Mouse (Mus musculus) kidney, adult 10 weeks (tissue): ENCODE results near the gene Zfp457. TPM values are rescaled to one million over a fixed set of nuclear protein-coding genes. Genes with fewer than 3 reads are reported as not detected.

Experiments
- polyA plus RNA-seq: library from polyadenylated mRNA; stranded (reverse); fragments of 350-450 nt; fragmentation: Illumina TruSeq; extraction: RNeasy Lipid Tissue Mini Kit (QIAGEN cat#74804); gene quantifications from one replicate; pipeline ENCODE4 v1.2.3, GENCODE M21; 2014; ENCODE audit warnings: low read depth, low replicate concordance

Gene Zfp457
- polyA plus RNA-seq: 2.1 TPM

DNA sequence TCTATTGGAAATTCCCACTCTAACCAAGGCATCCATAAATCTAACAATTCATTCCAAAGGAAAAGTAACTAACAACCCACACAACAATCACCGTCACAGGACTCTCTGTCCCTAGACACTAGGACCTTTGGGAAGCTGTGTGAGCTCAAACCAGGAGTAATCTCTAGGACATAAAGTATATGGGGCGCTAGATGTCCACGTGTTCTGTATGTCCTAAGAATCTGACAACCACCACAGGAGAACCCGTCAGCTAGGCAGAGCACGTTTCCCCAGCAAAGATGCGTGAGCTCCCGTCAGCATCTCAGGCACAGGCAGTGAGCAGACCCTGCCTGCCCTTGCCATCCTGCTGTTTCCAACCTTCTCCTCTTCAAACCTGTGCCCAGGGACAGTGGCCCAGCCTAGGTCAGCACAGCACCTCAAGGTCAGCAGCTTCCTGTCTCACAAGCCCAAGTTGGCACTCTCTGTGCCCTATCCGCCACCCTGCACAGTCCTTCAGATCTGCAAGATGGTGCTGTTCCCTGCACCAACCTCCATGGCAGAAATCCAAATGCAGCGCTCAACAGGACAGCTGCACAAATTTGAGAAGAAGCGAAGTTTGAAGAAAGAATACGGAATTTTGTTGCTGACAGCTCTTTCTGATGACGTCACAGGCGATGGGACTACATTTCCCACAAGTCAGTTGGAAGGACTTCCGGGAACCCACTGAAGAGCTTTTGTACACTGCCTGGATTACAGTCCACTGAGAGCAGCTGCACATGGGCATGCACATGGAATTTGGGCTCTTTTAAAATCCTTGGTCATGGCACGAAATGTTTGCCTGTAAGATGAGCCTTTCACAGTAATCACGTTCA, at the start of gene Zfp457:
Gene Zfp457, minus strand, starts transcription at position 664 of the 851 bp plus-strand sequence.

GRCm38 (mm10) chr13:67332019-67332724, 25.9 kb upstream of the Zfp457 start, which contains the start of gene Zfp595:
Zfp595 (minus strand) TSS chr13:67332570.

DNA sequence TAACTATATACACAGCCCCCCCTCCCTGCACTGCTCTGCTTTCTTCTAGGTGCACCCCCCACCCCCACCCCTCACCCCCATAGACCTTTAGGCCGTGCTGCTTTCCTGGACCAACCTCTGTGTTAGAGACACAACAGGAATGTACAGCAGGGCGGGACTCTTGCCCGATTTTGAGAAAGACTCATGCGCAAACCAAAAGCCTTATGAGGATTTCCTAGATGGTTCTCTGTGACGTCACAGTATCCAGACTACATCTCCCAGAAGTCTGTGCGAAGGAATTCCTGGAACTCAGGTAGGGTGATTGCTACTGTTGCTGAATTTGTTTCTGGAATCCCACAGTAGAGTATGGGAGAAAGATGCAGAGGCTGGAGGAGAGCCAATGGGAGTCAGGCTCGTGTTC, 28.0 kb downstream of the Zfp457 start, which contains the start of gene Zfp458:
Gene Zfp458, minus strand, starts transcription at position 153 of the 400 bp plus-strand sequence.

Other genes starting within 250 kb of the Zfp457 start
- 6.8 TPM for gene Zfp712, start 245.3 kb downstream of the Zfp457 start, polyA plus RNA-seq
- gene Zfp708, start 208.5 kb downstream of the Zfp457 start, polyA plus RNA-seq: 14.0 TPM
- gene Gm28557, start 197.9 kb downstream of the Zfp457 start, polyA plus RNA-seq: 13.1 TPM
- 2.8 TPM for gene Rslcan18, start 190.2 kb downstream of the Zfp457 start, polyA plus RNA-seq
- gene Zfp759, start 184.8 kb downstream of the Zfp457 start, polyA plus RNA-seq: 16.3 TPM
- 16.8 TPM for gene Rsl1, start 133.3 kb downstream of the Zfp457 start, polyA plus RNA-seq
- 5.5 TPM for gene Zfp455, start 112.0 kb downstream of the Zfp457 start, polyA plus RNA-seq
- 9.5 TPM for gene Zfp458, start 28.0 kb downstream of the Zfp457 start, polyA plus RNA-seq
- gene Zfp595, start 26.1 kb upstream of the Zfp457 start, polyA plus RNA-seq: 16.5 TPM
- not detected for gene Gm28044, start 54.1 kb upstream of the Zfp457 start, polyA plus RNA-seq
- 12.6 TPM for gene Zfp953, start 54.1 kb upstream of the Zfp457 start, polyA plus RNA-seq
- not detected for gene Gm28041, start 69.2 kb upstream of the Zfp457 start, polyA plus RNA-seq
- gene Zfp456, start 69.3 kb upstream of the Zfp457 start, polyA plus RNA-seq: 7.3 TPM
- gene Zfp429, start 93.3 kb upstream of the Zfp457 start, polyA plus RNA-seq: 16.3 TPM
- 3.8 TPM for gene Zfp459, start 114.9 kb upstream of the Zfp457 start, polyA plus RNA-seq
- 86.6 TPM for gene Zfp874a, start 145.1 kb upstream of the Zfp457 start, polyA plus RNA-seq
- gene Zfp874b, start 177.8 kb upstream of the Zfp457 start, polyA plus RNA-seq: 39.0 TPM
- gene Zfp58, start 194.1 kb upstream of the Zfp457 start, polyA plus RNA-seq: 26.0 TPM
- gene Gm26965, start 219.7 kb upstream of the Zfp457 start, polyA plus RNA-seq: not detected
- 23.8 TPM for gene Zfp87, start 219.7 kb upstream of the Zfp457 start, polyA plus RNA-seq
- gene Zfp748, start 247.3 kb upstream of the Zfp457 start, polyA plus RNA-seq: 23.0 TPM